Mouse (Mus musculus): ENCODE measurements around the gene Ppp4r4. TPM values are rescaled to one million over a fixed set of nuclear protein-coding genes. Genes with fewer than 3 reads are reported as not detected.

Gene Ppp4r4
- polyA plus RNA-seq, 1 experiment, result 17.6 TPM

DNA sequence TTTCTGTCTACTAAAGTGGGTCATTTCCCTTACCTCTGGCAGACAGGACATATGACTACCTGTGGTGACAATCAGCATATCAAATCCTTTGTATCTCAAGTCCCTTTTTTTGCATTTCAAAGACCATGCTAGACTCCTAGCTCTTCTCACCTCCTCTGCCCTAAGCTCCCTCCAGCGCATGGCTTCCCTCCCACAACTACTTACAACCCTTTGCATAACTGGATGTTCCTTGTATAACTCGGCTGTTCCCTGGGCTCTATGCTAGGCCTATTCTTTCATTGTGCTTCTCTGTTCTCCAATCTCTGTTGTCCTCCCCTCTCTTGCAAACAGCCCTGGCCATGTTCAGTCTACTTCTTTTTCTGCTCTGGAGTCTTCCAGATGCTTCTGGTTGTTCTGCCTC lies 20.5 kb upstream of the Ppp4r4 start:
- H3K4me1 ChIP-seq (ENCODE audit: control insufficient read depth, insufficient read depth, low read length), result peaks cover 2% of the 10 kb centered on the region; the same call in 1 of the 2 replicates
- no peaks in the 10 kb centered on the region for H3K36me3 ChIP-seq (ENCODE audit: control insufficient read depth, insufficient read depth, low read length)
- TF ChIP-seq CTCF (IDR thresholded peaks at IDR 0.05; ENCODE audit: control insufficient read depth, insufficient read depth, insufficient replicate concordance, low read depth, low read length) (no peak), POLR2A (IDR thresholded peaks at IDR 0.05; ENCODE audit: control insufficient read depth, low read depth, low read length) (no peak)
- no peaks in the 10 kb centered on the region for H3K27me3 ChIP-seq (ENCODE audit: control insufficient read depth, insufficient read depth, low read length)
- H3K27ac ChIP-seq (ENCODE audit: control insufficient read depth, insufficient read depth, low read depth, low read length), result no peak overlapping the region
- no peak overlapping the region for H3K4me3 ChIP-seq (ENCODE audit: control insufficient read depth, low read depth, low read length)

DNA sequence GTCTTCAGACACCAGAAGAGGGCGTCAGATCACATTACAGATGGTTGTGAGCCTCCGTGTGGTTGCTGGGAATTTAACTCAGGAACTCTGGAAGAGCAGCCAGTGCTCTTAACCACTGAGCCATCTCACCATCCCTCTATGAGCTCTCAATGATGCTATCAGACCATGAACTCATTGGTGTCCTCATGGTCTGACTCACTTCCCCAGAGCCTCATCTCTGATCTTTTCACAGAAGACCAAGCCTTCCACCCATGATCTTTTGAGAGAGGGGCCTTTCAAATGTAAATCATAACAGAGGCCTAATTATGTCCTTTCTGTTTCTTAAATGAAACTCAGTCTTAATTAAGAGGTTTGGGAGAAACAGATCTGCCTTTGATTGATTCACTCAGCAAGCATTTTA lies 19.0 kb upstream of the Ppp4r4 start:
- no peak overlapping the region for H3K27ac ChIP-seq (ENCODE audit: control insufficient read depth, insufficient read depth, low read depth, low read length)
- no peak overlapping the region for H3K4me3 ChIP-seq (ENCODE audit: control insufficient read depth, low read depth, low read length)
- H3K4me1 ChIP-seq (ENCODE audit: control insufficient read depth, insufficient read depth, low read length), result peaks cover 2% of the 10 kb centered on the region; the same call in 1 of the 2 replicates
- no peaks in the 10 kb centered on the region for H3K36me3 ChIP-seq (ENCODE audit: control insufficient read depth, insufficient read depth, low read length)
- H3K27me3 ChIP-seq (ENCODE audit: control insufficient read depth, insufficient read depth, low read length), result no peaks in the 10 kb centered on the region
- TF ChIP-seq POLR2A (IDR thresholded peaks at IDR 0.05; ENCODE audit: control insufficient read depth, low read depth, low read length) (no peak), CTCF (IDR thresholded peaks at IDR 0.05; ENCODE audit: control insufficient read depth, insufficient read depth, insufficient replicate concordance, low read depth, low read length) (no peak)

GRCm38 (mm10) chr12:103513451-103513871 lies 18.6 kb upstream of the Ppp4r4 start:
- no peak overlapping the region for H3K27ac ChIP-seq (ENCODE audit: control insufficient read depth, insufficient read depth, low read depth, low read length)
- H3K4me1 ChIP-seq (ENCODE audit: control insufficient read depth, insufficient read depth, low read length), result peaks cover 2% of the 10 kb centered on the region; the same call in 1 of the 2 replicates
- H3K27me3 ChIP-seq (ENCODE audit: control insufficient read depth, insufficient read depth, low read length), result no peaks in the 10 kb centered on the region
- H3K4me3 ChIP-seq (ENCODE audit: control insufficient read depth, low read depth, low read length), result no peak overlapping the region
- TF ChIP-seq CTCF (IDR thresholded peaks at IDR 0.05; ENCODE audit: control insufficient read depth, insufficient read depth, insufficient replicate concordance, low read depth, low read length), result no peak
- no peak for TF ChIP-seq POLR2A (IDR thresholded peaks at IDR 0.05; ENCODE audit: control insufficient read depth, low read depth, low read length)
- no peaks in the 10 kb centered on the region for H3K36me3 ChIP-seq (ENCODE audit: control insufficient read depth, insufficient read depth, low read length)

- H3K4me3 ChIP-seq (ENCODE audit: control insufficient read depth, low read depth, low read length), result no peak overlapping the region
- H3K27ac ChIP-seq (ENCODE audit: control insufficient read depth, insufficient read depth, low read depth, low read length), result no peak overlapping the region
- TF ChIP-seq CTCF (IDR thresholded peaks at IDR 0.05; ENCODE audit: control insufficient read depth, insufficient read depth, insufficient replicate concordance, low read depth, low read length) (no peak), POLR2A (IDR thresholded peaks at IDR 0.05; ENCODE audit: control insufficient read depth, low read depth, low read length) (no peak)
- H3K27me3 ChIP-seq (ENCODE audit: control insufficient read depth, insufficient read depth, low read length), result no peaks in the 10 kb centered on the region
- peaks cover 2% of the 10 kb centered on the region; the same call in 1 of the 2 replicates for H3K4me1 ChIP-seq (ENCODE audit: control insufficient read depth, insufficient read depth, low read length)
- H3K36me3 ChIP-seq (ENCODE audit: control insufficient read depth, insufficient read depth, low read length), result no peaks in the 10 kb centered on the region
Observed at GRCm38 (mm10) chr12:103514354-103514753, 17.7 kb upstream of the Ppp4r4 start.

DNA sequence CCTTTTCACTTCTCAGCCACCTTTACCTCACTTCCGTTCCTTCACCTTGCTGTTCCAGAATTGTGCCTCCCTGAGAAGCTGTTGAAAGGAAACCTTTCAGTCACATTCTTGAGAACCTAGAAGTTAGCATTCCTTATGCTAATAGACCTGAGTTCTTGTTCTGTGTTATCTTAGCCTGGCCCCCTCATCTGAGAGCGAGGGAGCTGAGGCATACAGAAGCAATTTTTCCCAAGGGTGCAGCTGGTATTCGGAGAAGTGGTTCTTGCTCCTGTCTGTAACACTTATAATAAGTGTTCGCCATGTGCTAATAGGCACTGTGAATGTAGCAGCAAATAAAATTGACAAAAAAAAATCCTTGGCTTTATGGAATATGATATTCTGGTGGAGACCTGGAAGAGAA lies 16.4 kb upstream of the Ppp4r4 start:
- peaks cover 2% of the 10 kb centered on the region; the same call in 1 of the 2 replicates for H3K4me1 ChIP-seq (ENCODE audit: control insufficient read depth, insufficient read depth, low read length)
- no peak overlapping the region for H3K4me3 ChIP-seq (ENCODE audit: control insufficient read depth, low read depth, low read length)
- no peaks in the 10 kb centered on the region for H3K36me3 ChIP-seq (ENCODE audit: control insufficient read depth, insufficient read depth, low read length)
- no peaks in the 10 kb centered on the region for H3K27me3 ChIP-seq (ENCODE audit: control insufficient read depth, insufficient read depth, low read length)
- no peak overlapping the region for H3K27ac ChIP-seq (ENCODE audit: control insufficient read depth, insufficient read depth, low read depth, low read length)
- TF ChIP-seq CTCF (IDR thresholded peaks at IDR 0.05; ENCODE audit: control insufficient read depth, insufficient read depth, insufficient replicate concordance, low read depth, low read length), result no peak
- no peak for TF ChIP-seq POLR2A (IDR thresholded peaks at IDR 0.05; ENCODE audit: control insufficient read depth, low read depth, low read length)

DNA sequence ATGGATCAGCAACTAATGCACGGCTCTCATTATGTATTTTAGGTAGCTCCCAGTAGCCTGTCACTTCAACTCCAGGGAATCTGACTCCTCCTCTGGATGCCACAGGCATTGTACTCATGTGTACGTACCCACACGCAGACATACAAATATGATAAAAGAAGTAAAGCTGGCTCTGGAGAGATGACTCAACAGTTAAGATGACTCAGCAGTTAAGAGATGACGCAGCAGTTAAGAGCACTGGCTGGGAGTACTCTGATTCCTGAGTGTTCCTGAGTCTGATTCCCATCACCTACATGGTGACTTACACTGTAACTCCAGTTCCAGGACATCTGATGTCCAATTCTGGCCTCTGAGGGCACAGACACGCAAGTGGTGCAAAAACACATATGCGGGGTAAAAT lies 13.4 kb upstream of the Ppp4r4 start:
- Histone ChIP-seq H3K4me1 (ENCODE audit: control insufficient read depth, insufficient read depth, low read length) (no peaks in the 10 kb centered on the region), H3K36me3 (ENCODE audit: control insufficient read depth, insufficient read depth, low read length) (no peaks in the 10 kb centered on the region), H3K27me3 (ENCODE audit: control insufficient read depth, insufficient read depth, low read length) (no peaks in the 10 kb centered on the region), H3K27ac (ENCODE audit: control insufficient read depth, insufficient read depth, low read depth, low read length) (no peak overlapping the region), H3K4me3 (ENCODE audit: control insufficient read depth, low read depth, low read length) (no peak overlapping the region)
- TF ChIP-seq POLR2A (IDR thresholded peaks at IDR 0.05; ENCODE audit: control insufficient read depth, low read depth, low read length) (no peak), CTCF (IDR thresholded peaks at IDR 0.05; ENCODE audit: control insufficient read depth, insufficient read depth, insufficient replicate concordance, low read depth, low read length) (no peak)

- Histone ChIP-seq H3K4me1 (ENCODE audit: control insufficient read depth, insufficient read depth, low read length) (peaks cover 16% of the 10 kb centered on the region), H3K36me3 (ENCODE audit: control insufficient read depth, insufficient read depth, low read length) (no peaks in the 10 kb centered on the region), H3K27me3 (ENCODE audit: control insufficient read depth, insufficient read depth, low read length) (no peaks in the 10 kb centered on the region), H3K27ac (ENCODE audit: control insufficient read depth, insufficient read depth, low read depth, low read length) (no peak overlapping the region), H3K4me3 (ENCODE audit: control insufficient read depth, low read depth, low read length) (no peak overlapping the region)
- TF ChIP-seq CTCF (IDR thresholded peaks at IDR 0.05; ENCODE audit: control insufficient read depth, insufficient read depth, insufficient replicate concordance, low read depth, low read length), result no peak
Observed at GRCm38 (mm10) chr12:103530596-103530995, 1.5 kb upstream of the Ppp4r4 start.

Measured in testis, adult 2 months (tissue).